Mouse (Mus musculus) brain, embryonic 14.5 days (tissue): ENCODE measurements around the gene Col8a2.

Source experiments
- CTCF ChIP-seq: fragments of 200-500 bp; IDR thresholded peaks from 2 replicates; pipeline ENCODE4 v1.5.1; 2012; ENCODE audit warnings: inconsistent platforms, mild to moderate bottlenecking, moderate library complexity, borderline replicate concordance; ENCODE audit not compliant: insufficient read depth, insufficient read length; ENCODE audit errors: extremely low read depth
- POLR2A ChIP-seq: fragments of 200-500 bp; IDR thresholded peaks from 2 replicates; pipeline ENCODE4 v1.6.1; 2012; ENCODE audit warnings: mild to moderate bottlenecking, inconsistent platforms, borderline replicate concordance; ENCODE audit not compliant: poor library complexity, insufficient read depth, insufficient read length, severe bottlenecking; ENCODE audit errors: extremely low read depth

DNA sequence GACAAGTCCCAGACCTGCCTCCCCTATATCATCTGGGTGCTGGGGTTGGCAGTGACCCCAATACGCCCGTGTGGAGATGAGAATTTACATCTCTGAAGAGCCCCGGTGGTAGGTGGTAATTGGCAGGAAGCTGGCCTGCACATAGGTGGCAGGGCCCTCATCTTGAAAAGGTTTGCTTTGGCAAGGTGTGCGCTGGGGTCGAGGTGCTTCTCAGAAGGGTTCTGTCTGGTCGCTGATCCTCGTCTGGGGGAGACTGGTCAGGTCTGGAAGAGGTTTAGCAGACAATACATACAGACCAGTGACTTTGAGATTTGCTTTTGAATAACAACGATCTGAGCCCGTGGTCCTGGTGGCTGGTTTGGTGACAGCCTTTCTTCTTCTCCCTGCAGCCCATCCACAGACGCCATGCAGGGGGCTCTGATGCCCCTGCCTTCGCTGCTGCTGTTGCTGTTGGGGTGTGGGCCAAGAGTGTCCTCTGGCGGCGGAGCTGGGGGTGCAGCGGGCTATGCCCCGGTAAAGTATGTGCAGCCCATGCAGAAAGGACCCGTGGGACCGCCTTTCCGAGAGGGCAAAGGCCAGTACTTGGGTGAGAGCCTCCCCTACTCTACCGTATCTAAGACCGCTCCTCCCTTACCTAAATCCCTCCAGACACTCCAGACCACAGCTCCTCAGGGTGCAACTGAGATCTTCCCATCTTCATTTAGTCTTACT, 22.8 kb downstream of the Col8a2 start:
- TF ChIP-seq CTCF (peak; percentile 39; the same call in 1 of the 2 replicates), POLR2A (no peak)
